Mouse (Mus musculus) adipose tissue, adult 10 weeks (tissue): ENCODE data around the gene 4930519P11Rik. TPM values are rescaled to one million over a fixed set of nuclear protein-coding genes. Genes with fewer than 3 reads are reported as not detected.

Experiments used
- polyA plus RNA-seq: library from polyadenylated mRNA; stranded (reverse); fragments of 350-450 nt; fragmentation: Illumina TruSeq; extraction: RNeasy Lipid Tissue Mini Kit (QIAGEN cat#74804); gene quantifications from one replicate; pipeline ENCODE4 v1.2.3, GENCODE M21; 2014; ENCODE audit warnings: low read depth, low replicate concordance

4930519P11Rik gene
- not detected for polyA plus RNA-seq

GRCm38 (mm10) chr2:154613118-154614115 lies at the start of gene 4930519P11Rik, which contains the start of gene Zfp341:
Gene 4930519P11Rik, minus strand, starts transcription at chr2:154613437.
Gene Zfp341, plus strand, starts transcription at chr2:154613297.

GRCm38 (mm10) chr2:154651363-154651762 lies 38.1 kb upstream of the 4930519P11Rik start, which contains the start of gene Chmp4b:
Gene Chmp4b, plus strand, starts transcription at chr2:154651705.

GRCm38 (mm10) chr2:154603638-154604153 lies 9.5 kb downstream of the 4930519P11Rik start, which contains the start of gene Pxmp4:
Gene Pxmp4, minus strand, starts transcription at chr2:154603708.

GRCm38 (mm10) chr2:154569836-154570286 lies 43.4 kb downstream of the 4930519P11Rik start, which contains the start of gene E2f1:
Gene E2f1, minus strand, starts transcription at chr2:154569892.

Other genes starting within 250 kb of the 4930519P11Rik start
- gene Cdk5rap1, start 240.4 kb downstream of the 4930519P11Rik start, polyA plus RNA-seq, result 7.1 TPM
- gene Snta1, start 205.3 kb downstream of the 4930519P11Rik start, polyA plus RNA-seq, result 31.1 TPM
- 10.8 TPM for gene Cbfa2t2, start 177.0 kb downstream of the 4930519P11Rik start, polyA plus RNA-seq
- gene 1700003F12Rik, start 66.4 kb downstream of the 4930519P11Rik start, polyA plus RNA-seq, result 12.7 TPM
- gene Actl10, start 61.7 kb downstream of the 4930519P11Rik start, polyA plus RNA-seq, result 0.34 TPM
- gene Necab3, start 54.5 kb downstream of the 4930519P11Rik start, polyA plus RNA-seq, result 4.6 TPM
- 4.0 TPM for gene E2f1, start 43.5 kb downstream of the 4930519P11Rik start, polyA plus RNA-seq
- gene Pxmp4, start 9.7 kb downstream of the 4930519P11Rik start, polyA plus RNA-seq, result 35.3 TPM
- gene Zfp341, start 140 bp downstream of the 4930519P11Rik start, polyA plus RNA-seq, result 2.1 TPM
- gene Chmp4b, start 38.3 kb upstream of the 4930519P11Rik start, polyA plus RNA-seq, result 154 TPM
- not detected for gene Gm14214, start 156.6 kb upstream of the 4930519P11Rik start, polyA plus RNA-seq
- 85.3 TPM for gene Raly, start 177.7 kb upstream of the 4930519P11Rik start, polyA plus RNA-seq
- gene a, start 178.0 kb upstream of the 4930519P11Rik start, polyA plus RNA-seq, result not detected